Mouse (Mus musculus): ENCODE data around the gene Tvp23a. TPM values are rescaled to one million over a fixed set of nuclear protein-coding genes. Genes with fewer than 3 reads are reported as not detected.

Tvp23a gene
- total RNA-seq, 2 experiments from 2014 or later, result 26.2 to 27.2 TPM

DNA sequence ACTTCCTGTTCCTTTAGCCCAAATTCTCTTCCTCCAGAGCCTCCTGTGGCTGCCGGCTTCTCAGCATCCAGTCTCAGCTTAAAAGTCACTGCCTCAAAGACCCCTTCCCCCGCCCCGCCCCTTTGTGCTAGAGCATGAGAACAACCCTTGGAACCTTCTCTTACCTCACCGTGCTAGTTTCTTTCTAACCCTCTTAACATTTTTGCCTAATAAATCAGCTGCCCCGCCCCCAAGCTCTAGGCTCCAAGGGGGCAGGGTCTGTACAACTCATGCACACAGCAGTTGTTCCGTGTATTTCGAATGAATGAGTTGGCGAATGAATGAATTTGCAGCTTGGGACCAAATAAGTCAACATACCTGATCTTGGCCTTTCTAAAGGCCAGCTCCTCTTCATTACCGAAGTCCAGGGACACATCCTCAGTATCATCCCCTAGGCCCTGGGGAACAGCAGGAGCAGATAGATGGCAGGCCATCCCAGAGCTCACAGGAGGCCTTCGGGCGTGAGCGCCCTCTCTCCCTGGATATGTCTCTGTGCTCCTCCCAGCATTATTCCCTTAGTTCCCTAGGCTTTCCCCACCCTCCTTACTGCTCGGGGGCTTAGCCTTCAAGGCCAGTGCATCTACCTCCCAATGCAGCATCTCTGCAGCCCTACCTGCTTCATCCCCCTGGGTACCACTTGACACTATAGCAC is 444 bp downstream of the Tvp23a start:
- Histone ChIP-seq H3K4me3 (peak overlapping the region; percentile 72), H3K27ac (peak overlapping the region; percentile 89)
- no peak for TF ChIP-seq CTCF (conservative IDR thresholded peaks at IDR 0.05)
- DNase-seq (ENCODE audit: low spot score in 2 of 2), result peak in 1 of 2 experiments; percentile 12

- H3K27ac ChIP-seq, result no peak overlapping the region
- no peak for TF ChIP-seq CTCF (conservative IDR thresholded peaks at IDR 0.05)
- no peak overlapping the region for H3K4me3 ChIP-seq
- no peak for DNase-seq (ENCODE audit: low spot score in 2 of 2)
Observed at GRCm38 (mm10) chr16:10443723-10444122, 3.4 kb downstream of the Tvp23a start.

- no peak overlapping the region for H3K27ac ChIP-seq
- TF ChIP-seq CTCF (conservative IDR thresholded peaks at IDR 0.05), result no peak
- no peak overlapping the region for H3K4me3 ChIP-seq
- no peak for DNase-seq (ENCODE audit: low spot score in 2 of 2)
Observed at GRCm38 (mm10) chr16:10441761-10442160, 5.4 kb downstream of the Tvp23a start.

GRCm38 (mm10) chr16:10441328-10441727 is 5.8 kb downstream of the Tvp23a start:
- DNase-seq (ENCODE audit: low spot score in 2 of 2), result no peak
- Histone ChIP-seq H3K4me3 (no peak overlapping the region), H3K27ac (no peak overlapping the region)
- TF ChIP-seq CTCF (conservative IDR thresholded peaks at IDR 0.05), result no peak

GRCm38 (mm10) chr16:10438055-10438454 is 9.1 kb downstream of the Tvp23a start:
- no peak overlapping the region for H3K27ac ChIP-seq
- no peak for DNase-seq (ENCODE audit: low spot score in 2 of 2)
- TF ChIP-seq CTCF (conservative IDR thresholded peaks at IDR 0.05), result no peak
- H3K4me3 ChIP-seq, result no peak overlapping the region

GRCm38 (mm10) chr16:10436166-10436565 is 11.0 kb downstream of the Tvp23a start:
- DNase-seq (ENCODE audit: low spot score in 2 of 2), result no peak
- no peak for TF ChIP-seq CTCF (conservative IDR thresholded peaks at IDR 0.05)

GRCm38 (mm10) chr16:10433344-10433743 is 13.8 kb downstream of the Tvp23a start:
- no peak overlapping the region for H3K4me3 ChIP-seq
- TF ChIP-seq CTCF (conservative IDR thresholded peaks at IDR 0.05), result no peak
- no peak for DNase-seq (ENCODE audit: low spot score in 2 of 2)
- no peak overlapping the region for H3K27ac ChIP-seq

More at GRCm38 (mm10) chr16:10436166-10436565, 11.0 kb downstream of the Tvp23a start:
- Histone ChIP-seq H3K27ac (no peak overlapping the region), H3K4me3 (no peak overlapping the region)

GRCm38 (mm10) chr16:10432387-10432786 is 14.8 kb downstream of the Tvp23a start:
- DNase-seq (ENCODE audit: low spot score in 2 of 2), result no peak
- Histone ChIP-seq H3K4me3 (no peak overlapping the region), H3K27ac (peak overlapping the region; percentile 46; the same call in 1 of the 2 replicates)
- no peak for TF ChIP-seq CTCF (conservative IDR thresholded peaks at IDR 0.05)

GRCm38 (mm10) chr16:10431911-10432310 is 15.3 kb downstream of the Tvp23a start:
- Histone ChIP-seq H3K27ac (no peak overlapping the region), H3K4me3 (no peak overlapping the region)
- no peak for DNase-seq (ENCODE audit: low spot score in 2 of 2)
- no peak for TF ChIP-seq CTCF (conservative IDR thresholded peaks at IDR 0.05)

- Histone ChIP-seq H3K27ac (no peak overlapping the region), H3K4me3 (no peak overlapping the region)
- TF ChIP-seq CTCF (conservative IDR thresholded peaks at IDR 0.05), result no peak
- peak in 1 of 2 experiments; percentile 7 for DNase-seq (ENCODE audit: low spot score in 2 of 2)
Observed at GRCm38 (mm10) chr16:10420447-10421054, 26.6 kb downstream of the Tvp23a start.

DNA sequence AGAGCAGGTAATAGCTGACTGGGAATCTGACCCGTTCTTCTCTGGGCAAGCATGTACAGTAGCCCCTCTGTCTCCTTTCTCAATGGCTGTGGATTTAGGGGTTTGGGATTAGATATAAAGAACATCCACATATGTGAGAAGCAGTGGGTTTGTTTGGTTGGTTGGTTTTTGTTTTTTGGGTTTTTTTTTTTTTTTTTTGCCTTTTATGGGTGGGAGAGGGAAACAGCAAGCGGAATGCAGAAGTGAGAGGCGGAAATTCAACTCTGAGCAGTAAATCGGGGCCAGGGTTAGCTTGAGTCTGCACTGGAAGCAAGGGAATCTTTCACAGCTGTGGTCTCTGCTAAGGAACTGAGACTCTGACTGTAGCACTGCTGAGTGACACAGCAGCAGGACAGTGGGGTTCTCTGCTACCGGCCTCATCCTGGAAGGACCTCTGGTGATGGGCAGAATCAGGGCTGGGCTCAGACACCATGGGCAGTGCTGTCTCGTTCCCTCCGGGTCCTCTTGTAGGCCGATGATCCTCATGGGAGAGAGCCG is 29.4 kb downstream of the Tvp23a start:
- no peak for DNase-seq (ENCODE audit: low spot score in 2 of 2)
- Histone ChIP-seq H3K27ac (no peak overlapping the region), H3K4me3 (no peak overlapping the region)
- TF ChIP-seq CTCF (conservative IDR thresholded peaks at IDR 0.05), result no peak

- no peak overlapping the region for H3K4me3 ChIP-seq
Observed at GRCm38 (mm10) chr16:10416866-10417265, 30.3 kb downstream of the Tvp23a start.

DNA sequence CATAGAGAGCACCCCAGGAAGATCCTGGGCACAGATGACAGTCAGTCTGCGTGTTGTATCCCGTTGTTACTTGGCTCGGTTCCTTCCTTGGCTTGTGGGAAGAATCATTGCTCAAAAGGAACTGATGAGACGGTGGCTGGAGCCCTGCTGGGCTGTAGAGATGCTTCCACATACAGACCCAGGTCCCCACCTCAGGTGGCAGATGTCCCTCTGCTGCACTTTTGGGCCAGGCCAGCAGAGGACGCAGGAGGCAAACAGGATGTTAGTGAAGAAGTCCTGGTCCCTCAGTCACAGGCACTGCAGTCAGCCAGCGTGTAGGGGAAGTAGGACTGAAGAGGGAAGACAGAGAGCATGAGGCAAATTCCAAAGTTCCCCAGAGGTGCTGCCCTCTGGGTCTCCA is 31.2 kb downstream of the Tvp23a start:
- TF ChIP-seq CTCF (conservative IDR thresholded peaks at IDR 0.05), result peak; percentile 82
- Histone ChIP-seq H3K4me3 (no peak overlapping the region), H3K27ac (no peak overlapping the region)
- peak; percentile 39 to 44 for DNase-seq (ENCODE audit: low spot score in 2 of 2)

More at GRCm38 (mm10) chr16:10416866-10417265, 30.3 kb downstream of the Tvp23a start:
- H3K27ac ChIP-seq, result no peak overlapping the region
- peak in 1 of 2 experiments; percentile 6 for DNase-seq (ENCODE audit: low spot score in 2 of 2)
- peak; percentile 77 for TF ChIP-seq CTCF (conservative IDR thresholded peaks at IDR 0.05)

Measured in layer of hippocampus, adult 2 months (tissue).